Mouse (Mus musculus) urinary bladder, postnatal 0 days (tissue): ENCODE results near the gene Mafk. TPM values are rescaled to one million over a fixed set of nuclear protein-coding genes. Genes with fewer than 3 reads are reported as not detected.

ENCODE experiments used
- microRNA-seq: library from miRNA; unstranded; fragments of <30 nt; microRNA quantifications from one replicate; pipeline ENCODE4, GENCODE M21; 2016
- polyA plus RNA-seq: library from polyadenylated mRNA; unstranded; fragments of >200 nt; fragmentation: Nextera tagmentation; extraction: Ambion mirVana; gene quantifications from 2 replicates; pipeline ENCODE4 v1.2.1, GENCODE M21; 2015

Gene Mafk
- polyA plus RNA-seq, result 56.8 and 71.8 TPM in 2 replicates

DNA sequence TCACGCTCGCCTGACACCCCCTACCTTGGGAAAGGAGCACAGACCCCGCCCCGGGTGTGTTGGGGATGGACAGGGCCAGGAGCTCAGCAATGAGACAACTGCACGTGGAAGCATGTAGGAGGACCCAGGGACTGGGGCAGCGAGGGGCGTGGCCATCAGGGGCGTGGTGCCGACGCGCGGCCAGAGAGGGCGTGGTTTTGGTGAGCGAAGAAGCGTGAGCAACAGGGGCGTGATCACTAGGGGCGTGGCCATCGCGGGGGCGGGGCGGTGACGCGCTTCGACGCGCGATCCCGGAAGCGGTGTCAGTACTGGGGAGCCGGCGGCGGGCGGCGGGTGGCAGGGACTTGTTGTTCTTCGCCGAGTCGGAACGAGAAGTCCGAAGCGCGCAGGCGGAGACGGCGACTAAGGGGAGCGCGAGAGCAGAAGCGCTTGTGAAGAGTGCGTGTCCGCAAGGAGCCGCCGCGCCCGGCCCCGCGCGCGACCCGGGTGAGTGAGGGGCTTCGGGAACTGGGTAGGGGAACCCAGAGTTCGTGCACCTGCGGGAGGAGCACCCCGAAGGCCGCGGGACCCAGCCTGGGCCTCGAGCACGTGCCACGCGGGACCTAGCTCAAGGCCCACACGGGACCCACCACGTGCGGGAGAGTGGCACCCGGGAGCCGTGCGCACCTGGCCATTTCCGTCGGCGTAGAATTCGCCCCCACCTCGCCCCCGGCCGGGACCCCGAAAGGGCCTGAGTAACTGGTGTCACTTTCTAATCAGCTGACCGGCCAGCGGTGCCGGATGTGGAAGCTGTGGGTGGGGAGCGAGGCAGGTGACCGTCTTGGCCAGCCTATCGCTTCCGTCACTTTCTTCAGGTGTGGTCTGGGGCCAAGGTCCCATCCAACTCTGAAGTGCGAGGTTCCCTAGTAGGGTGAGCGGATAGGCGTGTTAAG is at the start of gene Mafk:
Gene Mafk (plus strand): TSS at position 287 of the 932 bp plus-strand sequence.

DNA sequence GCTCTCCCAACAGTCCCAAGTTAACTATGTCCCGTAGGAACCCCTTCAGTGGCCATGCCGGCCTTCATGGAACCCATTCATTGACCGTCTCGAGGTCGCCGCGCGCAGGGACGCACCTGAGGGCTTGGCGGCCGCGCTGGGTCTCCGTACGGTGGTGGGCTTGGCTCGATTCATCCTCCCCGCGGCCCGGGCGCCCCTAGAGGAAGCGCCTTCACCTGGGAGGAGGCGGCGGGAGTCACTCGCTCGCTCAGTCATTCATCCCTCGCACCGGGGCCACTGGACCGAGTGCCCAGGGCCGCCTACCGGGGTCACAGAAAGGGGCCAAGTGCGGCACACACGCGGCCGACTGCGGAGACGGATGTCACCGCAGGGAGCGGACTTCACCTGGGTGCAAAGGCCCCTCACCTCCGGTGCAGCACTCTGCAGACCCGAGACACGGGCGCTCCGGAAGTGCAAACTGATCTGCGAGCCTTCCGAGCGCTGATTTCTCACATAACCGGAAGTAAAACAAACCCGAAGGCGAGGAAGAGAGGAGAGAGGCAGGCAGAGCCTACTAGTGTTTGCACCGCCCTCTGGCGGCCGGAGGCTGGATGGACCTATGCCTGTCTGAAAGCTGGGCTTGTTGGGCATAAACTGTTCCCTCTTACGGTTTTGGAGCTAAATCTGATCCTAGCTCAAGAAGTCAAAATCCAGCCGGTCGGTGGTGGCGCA is 15.9 kb upstream of the Mafk start, which contains the start of gene Ints1:
Gene Ints1 (minus strand): TSS at position 459 of the 711 bp plus-strand sequence.

GRCm38 (mm10) chr5:139819538-139820181 is 28.3 kb downstream of the Mafk start, which contains the start of gene Tmem184a:
Gene Tmem184a (minus strand): TSS chr5:139819917.

GRCm38 (mm10) chr5:139826357-139827055 is 35.2 kb downstream of the Mafk start, which contains the start of the genes Gm26938 and Psmg3:
Gene Gm26938 (minus strand): TSS chr5:139826407.
Gene Psmg3 (minus strand): TSS chr5:139826885.

Small RNAs within 50 kb of the gene (microRNA-seq; reads per million reads assigned to microRNA genes)
- not detected for gene Mir7037

Other genes starting within 250 kb of the Mafk start
- not detected in 2 replicates for gene Uncx, start 248.0 kb upstream of the Mafk start, polyA plus RNA-seq
- gene Micall2, start 55.2 kb upstream of the Mafk start, polyA plus RNA-seq, result 5.1 and 6.8 TPM in 2 replicates
- gene Ints1, start 15.8 kb upstream of the Mafk start, polyA plus RNA-seq, result 9.9 and 10.1 TPM in 2 replicates
- gene Tmem184a, start 28.4 kb downstream of the Mafk start, polyA plus RNA-seq, result 61.7 and 63.4 TPM in 2 replicates
- gene Gm26938, start 34.9 kb downstream of the Mafk start, polyA plus RNA-seq, result not detected in 2 replicates
- 35.5 and 40.7 TPM in 2 replicates for gene Psmg3, start 35.4 kb downstream of the Mafk start, polyA plus RNA-seq
- 0.37 and 0.73 TPM in 2 replicates for gene Elfn1, start 116.4 kb downstream of the Mafk start, polyA plus RNA-seq